Mouse (Mus musculus) Muller cell, postnatal 12 days (primary cell): ENCODE data around the gene Use1.
A peak's percentile ranks its signal among the peaks of the same experiment; 100 is the strongest.

Experiments used
- DNase-seq: peaks from one replicate; pipeline ENCODE4 v3.0.0-alpha.2; 2015; ENCODE audit errors: inconsistent ontology term

Gene Use1

DNA sequence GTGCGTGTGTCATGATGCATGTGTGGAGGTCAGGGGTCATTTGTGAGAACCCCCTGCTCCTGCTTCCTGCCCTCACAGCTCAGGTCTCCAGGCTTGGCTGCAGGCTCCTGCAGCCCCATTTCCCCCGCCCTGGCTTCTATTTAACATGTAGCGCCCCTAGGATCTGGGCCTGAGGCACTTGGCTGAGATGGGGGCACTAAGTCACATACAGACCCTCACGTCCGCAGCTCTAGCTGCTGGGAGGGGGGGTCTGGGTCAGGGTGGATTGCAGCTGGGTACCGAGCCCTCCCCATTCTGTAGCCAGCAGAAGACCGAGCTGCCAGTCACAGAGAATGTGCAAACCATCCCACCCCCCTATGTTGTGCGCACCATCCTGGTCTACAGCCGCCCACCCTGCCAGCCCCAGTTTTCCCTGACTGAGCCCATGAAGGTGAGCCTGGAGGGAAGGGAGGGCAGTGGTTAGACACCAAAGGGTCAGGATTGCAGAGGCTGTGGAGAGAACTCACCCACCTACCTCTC lies 35.9 kb downstream of the Use1 start:
- DNase-seq, result no peak

DNA sequence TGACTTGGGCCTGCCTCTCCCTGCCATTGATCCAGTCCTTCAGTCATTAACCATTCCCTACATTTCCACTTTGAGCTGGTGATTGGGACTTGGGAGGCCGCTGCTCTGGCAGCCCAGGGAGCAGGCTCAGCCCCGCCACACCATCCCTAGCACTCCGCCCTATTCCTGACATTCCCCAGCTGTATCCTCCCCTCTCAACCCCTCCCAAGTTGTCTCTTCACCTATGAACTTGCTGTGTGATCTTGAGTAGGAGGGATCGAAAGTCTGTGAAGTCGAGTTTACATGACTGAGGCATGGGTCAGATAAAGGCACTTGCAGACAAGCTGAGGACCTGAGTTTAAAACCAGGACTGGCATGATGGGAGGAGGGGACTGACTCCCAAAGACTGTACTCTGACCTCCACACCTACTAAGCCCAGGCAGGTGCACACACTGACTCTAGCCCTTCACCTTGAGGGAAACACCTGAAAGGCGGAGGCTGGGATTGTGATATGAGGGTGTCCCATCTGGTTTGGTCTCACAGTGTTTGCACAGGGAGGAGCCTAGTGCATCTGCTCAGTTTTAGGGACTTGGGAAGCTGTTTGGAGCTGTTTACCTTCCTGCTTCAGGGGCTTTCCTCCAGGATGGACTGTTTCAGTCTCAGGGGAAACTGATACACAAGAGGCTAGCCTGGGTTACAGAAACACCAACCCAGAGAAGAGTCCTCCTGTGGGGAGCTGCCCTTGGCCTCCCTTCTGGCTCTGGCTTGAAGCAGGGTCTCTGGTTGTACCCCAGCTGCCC lies 36.6 kb downstream of the Use1 start:
- no peak for DNase-seq

DNA sequence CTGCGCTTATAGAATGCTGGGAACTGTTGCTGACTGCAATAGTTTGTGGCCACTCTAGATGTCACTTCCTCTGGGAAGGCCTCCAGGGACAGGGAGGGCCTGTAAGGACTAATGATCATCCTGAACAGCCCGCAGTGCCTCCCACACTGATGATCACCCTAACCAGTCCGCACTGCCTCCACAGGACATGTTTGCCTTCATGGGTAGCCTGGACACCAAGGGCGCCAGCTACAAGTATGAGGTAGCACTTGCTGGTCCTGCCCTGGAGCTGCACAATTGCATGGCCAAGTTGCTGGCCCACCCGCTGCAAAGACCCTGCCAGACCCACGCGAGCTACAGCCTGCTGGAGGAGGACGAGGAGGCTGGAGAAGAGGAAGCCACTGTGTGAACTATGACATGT lies 37.4 kb downstream of the Use1 start:
- no peak for DNase-seq

DNA sequence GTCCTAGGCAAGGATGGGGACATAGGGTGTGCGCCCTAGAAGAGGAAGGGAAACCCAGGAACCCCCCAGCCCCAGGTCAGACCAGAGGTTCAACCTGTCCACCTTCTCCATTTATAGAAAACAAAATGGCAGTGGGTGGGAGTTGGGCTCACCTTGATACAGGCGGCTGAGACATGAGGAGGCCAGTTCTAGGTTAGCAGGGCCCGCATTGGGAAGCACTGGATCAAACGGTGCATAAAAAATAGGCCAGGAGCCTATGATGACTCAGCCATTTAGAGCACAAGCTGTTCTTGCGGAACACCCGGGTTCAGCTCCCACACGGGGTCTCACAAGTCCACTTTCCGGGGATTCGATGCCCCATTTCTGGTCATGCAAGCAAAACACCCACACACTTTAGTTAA lies 38.3 kb downstream of the Use1 start:
- peak; percentile 69 for DNase-seq

DNA sequence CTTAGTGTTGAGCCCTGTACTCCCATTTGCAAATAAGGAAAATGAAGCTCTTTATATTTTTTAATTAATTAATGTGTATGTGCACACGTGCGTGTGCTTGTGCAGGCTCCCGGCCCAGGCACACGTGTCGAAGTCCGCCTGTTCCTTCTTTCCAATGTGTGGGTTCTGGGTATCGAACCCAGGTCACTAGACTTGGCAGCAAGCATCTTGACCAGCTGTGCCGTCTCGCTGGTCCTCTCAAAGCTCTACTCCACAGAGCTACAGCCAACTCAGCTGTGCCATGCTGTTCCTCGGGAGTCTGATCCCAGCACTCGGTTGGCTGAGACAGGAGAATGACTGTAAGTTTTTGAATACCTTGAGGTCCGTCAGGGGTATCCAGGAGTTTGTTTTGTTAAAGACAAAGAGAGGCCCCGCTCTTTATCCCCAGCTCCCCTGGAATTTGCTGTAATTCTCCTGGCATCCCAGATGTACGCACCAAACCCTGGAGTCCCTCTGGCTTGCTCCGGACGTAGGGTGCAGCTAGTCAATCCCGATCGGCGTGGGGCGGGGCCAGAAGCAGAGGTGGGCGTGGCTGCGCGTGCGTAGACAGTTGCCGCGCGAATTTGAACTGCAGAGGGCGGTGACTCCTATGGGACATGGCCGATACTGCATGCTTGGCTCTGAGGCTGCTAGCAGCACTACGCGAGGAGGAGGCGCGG lies 38.9 kb downstream of the Use1 start, which contains the start of gene Ankle1:
Ankle1 (plus strand) TSS at position 610 of the 698 bp plus-strand sequence.
- DNase-seq, result peak; percentile 97

DNA sequence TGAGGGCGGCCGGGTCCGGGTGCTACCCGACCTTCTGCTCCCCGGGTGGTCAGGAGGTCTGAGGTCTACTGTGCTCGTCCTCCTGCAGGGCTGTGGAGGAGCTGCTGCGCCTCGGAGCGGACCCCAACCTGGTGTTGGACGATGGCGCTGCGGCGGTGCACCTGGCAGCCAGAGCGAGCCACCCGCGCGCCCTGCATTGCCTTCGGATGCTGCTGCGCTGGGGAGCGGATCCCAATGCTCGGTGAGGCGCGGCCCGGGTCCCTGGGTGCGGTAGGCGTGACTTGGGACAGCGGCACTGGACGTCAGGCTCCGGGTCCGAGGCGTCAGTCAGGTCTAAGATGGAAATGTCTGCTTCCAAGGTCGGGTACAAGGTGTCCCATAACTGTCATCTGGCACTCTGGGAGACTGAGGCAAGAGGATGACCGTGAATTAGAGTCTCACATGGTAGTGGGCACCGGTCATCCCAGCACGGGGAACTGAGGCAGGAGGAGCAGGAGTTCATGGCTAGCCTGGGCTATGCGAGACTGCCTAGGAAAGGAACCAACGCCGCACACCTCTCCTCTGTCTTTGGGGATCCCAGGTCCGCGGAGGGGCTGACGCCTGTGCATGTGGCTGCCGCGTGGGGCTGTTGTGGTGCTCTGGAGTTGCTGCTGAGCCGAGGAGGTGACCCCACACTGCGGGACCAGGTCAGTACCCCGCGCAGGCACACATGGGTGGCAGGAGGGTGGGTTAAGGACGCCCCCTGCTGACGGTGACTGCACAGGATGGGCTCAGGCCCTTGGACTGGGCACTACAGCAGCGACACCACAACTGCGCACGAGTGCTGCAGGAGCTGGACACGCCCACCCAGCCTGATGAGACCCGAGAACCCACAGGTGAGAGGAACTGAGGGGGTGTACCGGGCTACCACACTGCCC lies 39.7 kb downstream of the Use1 start:
- peak; percentile 69 for DNase-seq

DNA sequence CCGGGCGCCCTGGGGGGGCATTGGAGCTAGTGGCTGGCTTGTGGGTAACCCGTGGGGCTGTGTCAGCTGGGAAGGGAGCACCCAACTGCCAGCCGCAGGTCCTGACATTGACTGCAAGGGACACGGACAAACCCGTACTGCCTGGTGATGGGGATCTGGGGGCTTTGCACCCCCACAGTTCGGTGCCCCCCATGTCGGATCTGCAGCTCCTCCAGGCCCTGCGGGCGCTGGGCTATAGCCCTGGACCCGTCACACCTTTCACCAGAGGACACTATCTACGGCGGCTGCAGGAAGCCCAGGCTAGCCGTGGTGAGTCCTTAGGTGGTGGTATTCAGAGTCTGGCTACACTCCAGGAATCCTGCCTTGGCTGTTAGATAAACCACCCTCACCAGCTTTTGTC lies 40.8 kb downstream of the Use1 start:
- DNase-seq, result no peak

DNA sequence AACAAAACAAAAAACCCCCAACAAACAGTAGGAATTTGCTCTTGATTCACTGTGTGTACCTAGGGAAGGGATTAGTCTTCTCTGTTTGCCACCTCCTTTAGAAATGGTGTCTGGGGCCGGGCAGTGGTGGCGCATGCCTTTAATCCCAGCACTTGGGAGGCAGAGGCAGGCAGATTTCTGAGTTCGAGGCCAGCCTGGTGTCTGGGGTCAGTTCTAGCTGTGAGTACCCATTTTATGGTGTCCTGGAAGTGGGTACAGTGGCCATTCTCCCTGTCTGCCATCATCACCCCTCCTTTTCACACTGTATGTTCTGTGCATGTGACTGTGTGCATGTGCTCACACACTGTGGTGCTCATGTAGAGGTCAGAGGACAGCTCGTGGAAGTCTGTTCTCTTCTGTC lies 41.6 kb downstream of the Use1 start:
- DNase-seq, result no peak

DNA sequence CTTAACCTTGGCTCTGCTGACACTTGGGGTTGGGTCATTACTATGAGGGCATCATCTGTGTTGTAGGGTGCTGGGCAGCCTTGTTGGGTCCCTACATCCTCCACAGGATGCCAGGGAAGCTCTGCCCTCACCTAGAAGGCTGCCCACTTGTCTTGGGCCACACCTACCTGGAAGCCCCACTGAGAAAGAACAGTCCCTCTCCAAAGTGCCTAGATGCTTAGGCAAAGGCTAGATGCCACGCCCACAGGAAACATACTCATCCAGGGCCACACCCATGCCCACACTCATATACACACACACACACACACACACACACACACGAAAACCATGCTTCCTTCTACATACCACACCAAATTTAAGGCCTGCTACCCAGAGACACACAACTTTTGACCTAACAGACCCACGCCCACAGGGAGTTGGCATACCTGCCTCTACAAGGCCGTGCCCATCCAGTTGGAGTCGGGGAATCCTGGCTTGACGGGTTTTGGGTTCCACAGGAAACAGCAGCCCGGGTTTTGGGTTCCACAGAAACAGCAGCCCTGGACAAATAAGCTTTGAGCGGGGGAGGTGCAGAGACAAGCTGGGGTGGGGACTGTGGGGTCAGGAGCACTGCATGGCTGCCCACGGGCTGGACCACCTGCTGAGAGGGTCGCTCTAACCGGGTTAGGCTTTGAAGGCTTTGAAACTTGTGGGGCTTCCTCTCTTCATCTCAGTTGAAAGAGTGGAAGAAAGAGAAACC lies 45.1 kb downstream of the Use1 start:
- DNase-seq, result no peak
